Mouse (Mus musculus): ENCODE results near the gene Srsf12. TPM values are rescaled to one million over a fixed set of nuclear protein-coding genes. Genes with fewer than 3 reads are reported as not detected.

Srsf12 gene
- polyA plus RNA-seq, 2 experiments from 2014 or later: 3.5 to 4.2 TPM

DNA sequence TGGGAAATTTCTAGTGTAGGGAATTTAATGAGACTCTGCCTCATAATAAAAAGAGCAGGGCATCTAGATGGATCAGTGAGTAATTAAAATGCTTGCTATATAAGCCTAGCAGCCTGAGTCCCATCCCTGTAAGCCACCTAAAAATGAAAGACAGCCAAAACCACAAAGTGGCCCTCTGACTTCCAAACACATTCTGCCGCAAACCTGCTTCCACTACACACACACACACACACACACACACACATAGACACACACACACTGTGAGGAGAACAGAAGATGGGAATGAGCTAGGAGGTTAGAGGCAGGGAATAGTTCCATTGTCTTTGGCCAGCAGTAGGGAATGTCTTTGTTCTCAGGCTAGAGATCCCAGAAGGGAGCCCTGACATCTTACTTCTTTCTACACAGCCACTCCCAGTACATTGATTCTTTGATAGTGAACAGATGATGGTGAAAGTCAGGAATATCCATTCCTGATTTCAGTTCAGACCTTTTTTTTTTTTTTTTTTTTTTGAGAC, 41.0 kb downstream of the Srsf12 start:
- ATAC-seq: no peak

DNA sequence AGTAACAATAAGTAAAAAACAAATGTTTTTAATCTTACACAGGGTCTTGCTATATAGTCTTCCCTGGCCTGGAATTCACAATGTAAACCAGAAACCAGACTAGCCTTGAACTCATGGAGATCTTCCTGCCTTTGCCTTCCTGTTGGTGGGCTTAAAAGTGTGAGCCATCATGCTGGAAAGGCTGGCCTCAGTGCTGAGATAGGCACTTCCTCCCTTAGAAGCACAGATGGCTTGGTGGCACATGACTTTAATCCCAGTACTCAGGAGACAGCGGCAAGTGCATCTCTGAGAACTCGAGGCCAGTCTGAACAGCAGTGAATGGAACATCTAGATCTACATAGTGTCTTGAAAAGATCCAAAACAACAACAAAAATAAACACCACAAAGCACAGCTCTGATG, 42.1 kb downstream of the Srsf12 start:
- no peak for ATAC-seq

DNA sequence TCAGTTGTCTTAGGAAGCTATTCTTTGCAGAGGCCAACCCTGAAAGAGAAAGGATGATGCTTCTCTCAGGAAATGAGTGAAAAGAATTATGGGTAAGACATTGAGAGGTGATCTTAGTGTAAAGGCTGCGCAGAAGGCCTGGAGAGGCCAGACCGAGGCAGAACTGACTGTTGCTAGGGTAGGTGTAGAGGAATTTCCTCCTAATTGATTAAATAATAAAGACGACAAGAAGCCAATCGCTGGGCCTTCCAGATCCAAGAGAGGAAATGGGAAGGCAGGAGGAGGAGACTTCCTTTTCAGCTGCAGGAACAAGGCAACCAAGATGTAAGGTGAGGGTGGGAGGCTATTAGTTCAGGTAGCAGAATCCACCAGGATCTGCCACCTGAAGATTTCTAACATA, 45.9 kb downstream of the Srsf12 start:
- ATAC-seq: peak; percentile 76

DNA sequence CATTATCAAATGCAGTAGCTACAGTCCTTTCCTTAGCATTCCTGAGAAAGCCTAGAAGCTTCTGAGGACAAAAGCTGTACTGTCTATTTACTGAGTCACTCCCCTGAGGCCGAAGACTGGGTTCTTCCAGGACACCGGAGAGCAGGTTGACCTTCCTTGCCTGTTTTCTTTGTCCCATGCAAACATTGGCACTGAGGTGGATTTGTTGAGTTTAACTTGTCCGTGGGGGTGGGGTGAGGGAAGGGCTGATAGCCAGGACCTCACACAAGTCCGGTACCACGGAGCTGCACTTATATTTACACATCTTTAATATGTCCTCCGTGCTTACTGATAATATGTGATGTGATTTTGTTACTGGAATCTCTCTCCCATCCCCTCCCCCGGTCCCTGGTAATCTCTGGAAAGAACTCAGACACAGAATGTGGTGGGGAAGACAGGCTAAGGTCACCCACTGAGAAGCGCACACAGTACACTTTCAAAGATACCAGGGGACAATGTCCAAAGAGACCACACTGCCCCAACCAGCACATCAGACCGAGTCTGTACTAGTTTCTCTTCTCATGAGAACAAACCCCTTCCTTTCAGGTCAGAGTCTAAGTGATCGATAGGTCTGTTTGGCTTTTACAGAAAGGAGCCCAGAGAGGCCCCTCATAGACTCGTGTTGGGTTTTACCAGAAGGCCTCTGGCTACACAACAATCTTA, 48.6 kb downstream of the Srsf12 start:
- ATAC-seq: no peak

DNA sequence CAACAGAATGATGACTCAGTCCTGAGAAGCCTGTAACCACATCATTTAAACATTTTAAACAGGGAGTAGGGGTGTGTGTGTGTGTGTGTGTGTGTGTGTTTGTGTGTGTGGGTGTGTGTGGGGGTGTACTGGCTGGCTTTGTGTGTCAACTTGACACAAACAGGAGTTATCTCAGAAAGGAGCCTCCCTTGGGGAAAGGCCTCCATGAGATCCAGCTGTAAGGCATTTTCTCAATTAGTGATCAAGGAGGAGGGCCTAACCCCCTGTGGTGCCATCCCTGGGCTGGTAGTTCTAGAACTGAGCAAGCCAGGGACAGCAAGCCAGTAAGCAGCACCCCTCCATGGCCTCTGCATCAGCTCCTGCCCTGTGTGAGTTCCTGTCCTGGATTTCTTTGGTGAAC, 51.5 kb downstream of the Srsf12 start:
- ATAC-seq: peak; percentile 18

DNA sequence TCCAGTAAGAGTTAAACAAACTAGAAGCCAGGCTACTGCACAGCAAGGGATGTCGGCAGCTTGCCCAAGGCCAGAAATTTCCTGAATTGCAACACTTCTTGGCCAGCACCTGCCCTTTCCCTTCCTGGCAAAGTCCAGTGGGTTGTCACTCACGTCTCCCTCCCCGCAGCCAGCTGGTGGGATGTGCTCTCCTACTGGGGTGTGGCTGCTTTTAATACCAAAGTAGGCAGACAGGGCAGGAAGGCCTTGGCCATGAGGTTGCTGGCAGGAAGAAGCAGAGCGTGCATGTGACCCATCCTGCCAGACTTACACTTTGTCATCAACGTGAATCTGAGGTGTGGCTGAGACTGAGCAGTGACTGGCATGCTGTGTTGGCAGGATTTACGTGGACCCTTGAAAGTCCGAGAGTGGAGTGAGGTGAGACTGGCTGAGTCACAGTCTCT, 52.5 kb downstream of the Srsf12 start:
- peak; percentile 94 for ATAC-seq

DNA sequence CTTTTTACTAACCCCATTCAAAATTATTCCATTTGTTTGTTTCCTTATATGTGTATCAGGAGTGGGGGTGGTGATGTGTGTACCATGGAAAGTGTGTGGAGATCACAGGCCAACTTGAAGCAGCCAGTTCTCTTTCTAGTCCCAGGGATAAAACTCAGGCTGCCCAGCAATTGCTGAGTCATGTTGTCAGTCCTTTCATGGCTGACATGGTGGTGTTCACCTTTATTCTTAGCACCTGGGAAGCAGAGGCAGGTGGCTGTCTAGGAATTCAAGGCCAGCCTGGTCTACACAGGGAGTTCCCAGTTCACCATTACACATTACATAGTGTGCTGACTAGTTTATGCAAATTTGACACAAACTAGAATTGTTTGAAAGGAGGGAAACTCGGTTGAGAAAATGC, 54.1 kb downstream of the Srsf12 start:
- no peak for ATAC-seq

DNA sequence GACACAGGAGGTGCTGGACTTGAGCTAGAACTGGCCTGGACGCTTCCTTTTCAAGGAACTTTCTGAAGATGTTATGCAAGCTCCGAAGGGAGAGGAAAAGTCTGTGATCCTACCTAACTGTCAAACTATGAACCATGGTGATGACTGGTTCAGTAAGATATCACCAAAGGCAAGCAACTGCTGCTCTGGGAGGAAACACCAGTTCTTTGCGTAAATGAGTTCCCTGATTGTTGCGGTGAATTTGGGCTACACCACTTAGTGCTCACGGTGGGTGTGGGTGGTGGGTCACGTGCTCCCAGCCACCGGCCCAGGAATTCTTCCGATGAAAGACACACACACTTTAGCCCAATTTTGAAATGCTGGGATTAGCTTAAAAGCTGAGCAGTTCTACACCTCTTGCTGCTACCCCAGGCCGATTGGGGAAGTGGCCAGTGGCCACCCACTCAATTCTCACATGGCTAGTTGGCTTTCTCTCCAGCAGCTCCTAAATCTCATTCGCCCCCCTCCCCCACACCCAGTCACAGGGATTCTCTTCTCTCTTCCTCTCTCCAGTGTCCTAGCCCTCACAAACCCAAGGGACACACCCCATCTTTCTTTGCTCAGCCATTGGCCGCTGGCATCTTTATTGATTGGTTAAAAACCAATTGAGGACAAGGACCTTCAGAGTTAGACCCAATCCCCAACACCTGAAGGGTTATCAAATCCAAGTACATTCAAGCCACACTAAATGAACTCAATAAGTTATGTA, 56.4 kb downstream of the Srsf12 start:
- no peak for ATAC-seq

DNA sequence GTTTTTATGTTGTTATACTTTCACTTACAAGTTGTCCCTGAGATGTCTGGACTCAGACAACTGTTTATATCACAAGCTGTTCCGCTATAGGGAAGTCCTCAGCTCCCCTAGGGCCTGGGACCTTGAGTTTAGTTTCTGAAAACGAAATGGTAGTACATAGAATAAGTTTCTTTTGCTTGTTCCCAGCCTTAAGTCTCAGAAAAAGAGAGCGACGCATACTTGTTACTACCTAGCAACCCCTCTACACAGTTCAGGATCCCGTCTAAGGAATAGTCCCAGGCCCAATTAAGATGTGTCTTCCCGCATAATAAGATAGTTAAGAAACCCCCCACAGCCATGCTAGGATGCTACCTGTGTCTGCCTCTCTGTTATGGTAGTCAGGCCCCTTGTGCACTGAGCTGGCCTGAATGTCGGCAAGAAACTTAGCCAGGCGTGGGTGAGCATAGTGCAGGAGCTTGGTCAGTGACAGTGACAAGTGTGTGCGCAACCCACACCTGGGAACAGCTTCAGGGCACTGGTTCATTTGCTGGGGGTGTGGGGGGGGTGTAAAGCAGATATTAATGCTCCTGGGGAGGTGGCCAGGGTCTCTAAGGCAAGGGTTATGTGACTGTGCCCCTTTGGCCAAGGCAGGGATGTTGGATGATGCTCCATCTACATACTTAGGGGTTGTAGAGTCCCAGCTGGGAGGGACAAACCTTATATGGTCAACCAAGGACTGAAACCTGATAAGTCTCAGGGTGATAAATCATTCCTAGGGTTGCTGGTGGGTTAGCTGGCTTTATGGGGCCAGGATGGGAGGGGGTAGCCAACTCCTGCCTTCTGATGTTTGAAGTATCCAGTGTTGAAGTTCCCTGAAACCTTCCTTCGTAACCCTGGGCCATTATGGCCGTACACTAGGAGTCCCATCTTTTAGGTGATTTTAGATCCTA, 61.9 kb downstream of the Srsf12 start:
- peak; percentile 22 for ATAC-seq

DNA sequence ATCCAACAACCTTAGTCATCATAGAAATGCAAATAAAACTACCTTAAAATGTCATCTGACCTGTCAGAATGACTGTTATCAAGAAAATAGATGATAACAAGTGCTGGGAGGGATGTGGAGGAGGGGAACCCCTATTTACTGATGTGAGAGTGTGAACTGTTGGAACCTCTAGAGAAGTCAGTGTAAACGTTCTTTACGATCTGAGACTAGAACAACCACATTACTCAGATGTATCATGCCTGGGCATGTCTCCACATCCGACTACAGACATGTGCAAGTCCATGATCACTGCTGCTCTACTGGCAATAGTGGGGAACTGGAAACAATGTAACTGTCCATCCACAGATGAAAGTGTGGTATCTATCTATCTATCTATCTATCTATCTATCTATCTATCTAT, 64.6 kb downstream of the Srsf12 start:
- ATAC-seq: peak; percentile 80

DNA sequence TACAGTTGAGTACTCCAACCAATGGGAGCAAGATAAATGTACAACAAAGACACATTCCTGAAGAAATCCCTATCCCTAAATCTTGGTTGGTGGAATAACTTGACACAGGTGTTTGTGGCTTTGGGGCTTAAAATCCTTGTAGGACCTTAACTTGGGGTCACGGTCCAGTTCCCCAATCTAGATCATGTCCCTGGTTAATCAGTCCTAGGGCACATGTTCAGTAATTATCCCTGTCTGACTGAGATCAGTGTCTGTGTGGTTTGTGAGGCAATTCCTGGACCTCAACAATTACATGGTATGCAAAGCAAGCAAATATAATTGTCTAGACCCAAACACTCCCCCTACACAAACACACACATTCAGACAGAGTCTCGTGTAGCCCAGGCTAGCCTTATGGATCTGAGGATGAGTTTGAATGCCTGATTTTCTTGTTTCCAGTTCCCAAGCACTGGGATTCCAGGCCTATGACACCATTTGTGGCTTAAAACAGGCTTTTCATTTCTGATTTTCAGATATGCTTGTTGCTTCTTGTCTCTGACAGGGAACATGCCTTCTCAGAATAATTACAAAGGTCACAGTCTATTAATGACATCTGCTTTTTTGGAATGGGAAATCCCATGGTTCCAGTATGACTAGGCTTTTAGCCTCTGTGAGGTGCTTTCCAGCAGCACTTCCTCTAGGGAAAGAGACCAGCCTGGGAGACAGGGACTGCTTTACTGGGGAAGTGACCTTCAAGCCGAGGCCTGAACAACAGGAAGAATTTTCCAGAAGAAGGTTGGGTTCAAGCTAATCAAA, 73.3 kb downstream of the Srsf12 start:
- no peak for ATAC-seq

Other genes starting within 250 kb of the Srsf12 start
- 1 to 10 TPM; 4.7 to 6.2 TPM for gene Rragd, start 226.0 kb upstream of the Srsf12 start, polyA plus RNA-seq (2017; shearing (Covaris generic))
- gene Ube2j1, start 177.6 kb upstream of the Srsf12 start, polyA plus RNA-seq (2017; shearing (Covaris generic)): 10 to 100 TPM; 35.2 to 37.1 TPM
- 10 to 100 TPM; 24.2 to 27.1 TPM for gene Gabrr2, start 146.0 kb upstream of the Srsf12 start, polyA plus RNA-seq (2017; shearing (Covaris generic))
- gene Gabrr1, start 76.5 kb upstream of the Srsf12 start, polyA plus RNA-seq (2017; shearing (Covaris generic)): not detected
- not detected for gene Pm20d2, start 19.3 kb upstream of the Srsf12 start, polyA plus RNA-seq (2017; shearing (Covaris generic))
- gene Pnrc1, start 81.2 kb downstream of the Srsf12 start, polyA plus RNA-seq (2017; shearing (Covaris generic)): 100 to 1,000 TPM in 1 of 2 experiments, 10 to 100 TPM in 1; 64.6 to 103 TPM
- gene Rngtt, start 101.3 kb downstream of the Srsf12 start, polyA plus RNA-seq (2017; shearing (Covaris generic)): 10 to 100 TPM; 62.4 to 63.0 TPM

All from CD4-positive, CD25-positive, alpha-beta regulatory T cell, adult 4 months (primary cell).